8 mouse cellular contexts compared by ENCODE assay signal in the genomic region with DNA sequence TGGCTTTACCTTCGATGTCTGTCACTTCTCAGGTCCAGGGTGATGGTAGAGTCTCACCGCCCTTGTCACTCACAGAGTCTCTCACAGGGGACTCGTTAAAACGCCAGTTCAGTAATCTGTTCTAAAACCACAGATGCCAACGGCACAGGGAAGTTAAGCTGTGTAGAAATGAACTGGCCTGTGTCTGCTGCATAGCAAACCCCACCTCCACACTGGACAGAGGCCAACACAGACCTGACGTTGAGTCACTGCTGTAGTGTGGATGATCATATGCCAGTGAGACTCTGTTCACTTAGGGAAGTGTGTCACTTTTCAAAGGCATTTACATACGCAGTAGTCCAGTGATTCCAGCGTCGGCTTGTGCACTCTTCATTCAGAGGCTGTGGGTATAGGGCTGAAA. TPM values are rescaled to one million over a fixed set of nuclear protein-coding genes. Genes with fewer than 3 reads are reported as not detected.
A peak's percentile ranks its signal among the peaks of the same experiment; 100 is the strongest.
DNase-seq lines count a peak whose midpoint lies in the region; ATAC-seq and TF ChIP-seq lines count a peak whose summit lies in the region.

No protein-coding gene starts in this region.

- WGBS in heart, embryonic 11.5 days (ENCODE audit: insufficient replicate concordance): 25% methylated on average over 9 of the region's 9 CpGs
- WGBS in lung, postnatal 0 days: 11% methylated on average over 9 of the region's 9 CpGs

- H3K9me3 ChIP-seq in heart, embryonic 11.5 days (replicated peaks; ENCODE audit: control insufficient read depth, low read length): no peaks in the 10 kb centered on the region
- H3K9me3 ChIP-seq in lung, postnatal 0 days (ENCODE audit: low read length): no peaks in the 10 kb centered on the region

- H3K27me3 ChIP-seq in heart, embryonic 11.5 days (ENCODE audit: control insufficient read depth, insufficient read depth, low read length): no peaks in the 10 kb centered on the region
- H3K27me3 ChIP-seq in lung, postnatal 0 days (replicated peaks; ENCODE audit: insufficient read depth, low read length): no peaks in the 10 kb centered on the region

- peak; percentile 31 for DNase-seq in ovary, adult 18-20 months (ENCODE audit: low spot score)
- no peak for DNase-seq in ovary, postnatal 10 days (ENCODE audit: low spot score)
- DNase-seq in kidney, postnatal 10 days: peak; percentile 69
- DNase-seq in lung, postnatal 0 days (ENCODE audit: low spot score): peak; percentile 92
- DNase-seq in right cerebral cortex, adult 2 months (ENCODE audit: low spot score in 2 of 2): peak; percentile 73 to 82
- no peak for DNase-seq in thymus, postnatal 0 days (ENCODE audit: low spot score)

- no peak overlapping the region for H3K4me3 ChIP-seq in heart, embryonic 11.5 days (ENCODE audit: low read depth, low read length)
- no peak overlapping the region for H3K4me3 ChIP-seq in lung, postnatal 0 days (ENCODE audit: low read depth, low read length)

- H3K4me2 ChIP-seq in heart, embryonic 11.5 days: peak overlapping the region; percentile 27; the same call in 1 of the 2 replicates
- 0 out of 2 replicates have a peak overlapping the region, but pooled peaks have one; percentile 3 for H3K4me2 ChIP-seq in lung, postnatal 0 days (replicated peaks; ENCODE audit: low read depth, low read length)

- H3K9ac ChIP-seq in heart, embryonic 11.5 days (ENCODE audit: low read depth, low read length): no peak overlapping the region
- no peak overlapping the region for H3K9ac ChIP-seq in lung, postnatal 0 days (replicated peaks; ENCODE audit: low read depth)

- peaks cover 8% of the 10 kb centered on the region for H3K4me1 ChIP-seq in heart, embryonic 11.5 days (ENCODE audit: control insufficient read depth, insufficient read depth, low read length)
- H3K4me1 ChIP-seq in lung, postnatal 0 days (ENCODE audit: insufficient read depth, low read depth, low read length): peaks cover 2% of the 10 kb centered on the region; the same call in 1 of the 2 replicates

- ATAC-seq in common myeloid progenitor, adult 5-6 weeks (replicated peaks; ENCODE audit: low read depth, poor library complexity, severe bottlenecking): peak; percentile 80
- no peak for ATAC-seq in heart, embryonic 11.5 days (replicated peaks; ENCODE audit: insufficient number of reproducible peaks, low FRiP score, low TSS enrichment)
- ATAC-seq in lung, postnatal 0 days: peak; percentile 77

- TF ChIP-seq EP300 in lung, postnatal 0 days (IDR thresholded peaks at IDR 0.05): peak; percentile 28; the same call in 1 of the 2 replicates

- 0 out of 2 replicates have a peak overlapping the region, but pooled peaks have one; percentile 10 for H3K27ac ChIP-seq in heart, embryonic 11.5 days (ENCODE audit: low read depth, low read length)
- peak overlapping the region; percentile 48 for H3K27ac ChIP-seq in lung, postnatal 0 days (ENCODE audit: low read length)

- H3K36me3 ChIP-seq in heart, embryonic 11.5 days (ENCODE audit: control insufficient read depth, insufficient read depth, low read length): no peaks in the 10 kb centered on the region
- no peaks in the 10 kb centered on the region for H3K36me3 ChIP-seq in lung, postnatal 0 days (ENCODE audit: insufficient read depth, low read length)

- TF ChIP-seq CTCF in lung, postnatal 0 days (IDR thresholded peaks at IDR 0.05): no peak

RNA-seq across cellular contexts. Expression of gene Echdc3, which starts 54.7 kb away (rescaled TPM):
- 0.78 TPM in 1 of 2 replicates, not detected in the other for total RNA-seq in common myeloid progenitor, adult 5-6 weeks (2017)
- 6.7 and 8.8 TPM in 2 replicates for polyA plus RNA-seq in heart, embryonic 11.5 days (2014; fragmentation: Nextera tagmentation; extraction: Ambion mirVana)
- 12.0 and 15.1 TPM in 2 replicates for polyA plus RNA-seq in lung, postnatal 0 days (2015; fragmentation: Nextera tagmentation; extraction: Ambion mirVana)
- 2.2 and 2.4 TPM in 2 replicates for polyA plus RNA-seq in thymus, postnatal 0 days (2015; fragmentation: Nextera tagmentation; extraction: Ambion mirVana)

RNA-seq across cellular contexts. Expression of gene Usp6nl, which starts 54.9 kb away (rescaled TPM):
- 14.2 and 24.0 TPM in 2 replicates for total RNA-seq in common myeloid progenitor, adult 5-6 weeks (2017)
- polyA plus RNA-seq in heart, embryonic 11.5 days (2014; fragmentation: Nextera tagmentation; extraction: Ambion mirVana): 7.5 and 8.1 TPM in 2 replicates
- 9.5 and 11.0 TPM in 2 replicates for polyA plus RNA-seq in lung, postnatal 0 days (2015; fragmentation: Nextera tagmentation; extraction: Ambion mirVana)
- 5.0 and 5.3 TPM in 2 replicates for polyA plus RNA-seq in thymus, postnatal 0 days (2015; fragmentation: Nextera tagmentation; extraction: Ambion mirVana)

Comparison
In these comparisons a context has a peak if more than half of its experiments do, and no peak if none do; other contexts are left out.
1. DNase-seq: peak in ovary, adult 18-20 months (single experiment), kidney, postnatal 10 days (single experiment), lung, postnatal 0 days (single experiment) and right cerebral cortex, adult 2 months (2 of 2); none in ovary, postnatal 10 days (single experiment) and thymus, postnatal 0 days (single experiment).